Comparison of ENCODE assay signal across 8 mouse cellular contexts in the genomic region with DNA sequence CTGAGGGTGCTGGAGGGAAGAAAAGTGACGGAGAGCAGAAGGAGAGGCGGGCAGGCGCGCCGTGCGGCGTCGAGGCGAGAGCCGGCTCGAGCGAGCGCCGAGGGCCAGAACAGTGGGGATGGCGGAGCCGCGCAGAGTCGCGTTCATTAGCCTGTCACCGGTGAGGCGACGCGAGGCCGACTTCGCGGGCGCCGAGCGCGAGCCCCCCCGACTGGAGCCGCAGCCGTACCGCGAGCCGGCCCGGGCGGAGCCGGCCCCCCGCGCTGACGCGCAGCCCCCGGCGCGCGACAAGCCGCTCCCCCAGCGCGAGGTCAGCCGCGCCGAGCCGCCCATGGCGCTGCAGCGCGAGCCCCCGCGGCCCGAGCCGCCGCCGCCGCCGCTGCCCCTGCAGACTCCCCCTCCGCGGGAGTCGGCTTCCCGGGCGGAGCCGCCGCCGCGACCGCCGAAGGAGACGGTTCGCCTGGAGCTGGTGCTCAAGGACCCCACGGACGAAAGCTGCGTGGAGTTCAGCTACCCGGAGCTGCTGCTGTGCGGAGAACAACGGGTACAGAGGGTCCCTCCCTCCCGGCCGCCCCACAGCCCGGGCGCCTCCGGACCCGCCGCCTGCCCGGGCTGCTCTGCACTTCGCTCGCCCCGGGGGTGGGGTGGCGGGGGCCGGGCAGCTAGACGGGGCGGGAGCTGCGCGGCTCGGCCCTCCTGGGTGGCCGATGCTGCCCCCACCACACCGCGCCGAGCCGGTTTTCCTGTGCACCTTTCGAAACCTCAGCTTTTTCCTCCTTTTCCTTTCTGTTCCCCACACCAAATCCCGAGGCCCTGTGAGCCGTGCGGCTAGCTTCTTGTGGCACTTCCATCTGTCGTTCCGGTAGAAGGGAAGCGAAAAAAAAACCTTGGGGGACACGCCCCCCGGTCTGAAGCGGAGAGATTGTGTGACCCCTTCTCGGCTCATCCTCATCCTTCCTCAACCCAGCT. TPM values are rescaled to one million over a fixed set of nuclear protein-coding genes. Genes with fewer than 3 reads are reported as not detected.
DNase-seq lines count a peak whose midpoint lies in the region; ATAC-seq lines count a peak whose summit lies in the region.

No protein-coding gene starts in this region.

- DNase-seq in adipocyte (ENCODE audit: low spot score), result peak; percentile 53
- peak; percentile 36 to 49 for DNase-seq in gastrocnemius, adult 8-10 months (ENCODE audit: low spot score in 2 of 2)
- peak; percentile 36 to 46 for DNase-seq in left cerebral cortex, adult 8-10 months (ENCODE audit: low spot score in 2 of 2)
- peak; percentile 63 to 75 for DNase-seq in right cerebral cortex, postnatal 10 days (ENCODE audit: low spot score in 2 of 2)
- peak; percentile 44 for DNase-seq in urinary bladder, postnatal 14 days (ENCODE audit: low spot score)

- peak; percentile 34 for ATAC-seq in common myeloid progenitor, adult 5-6 weeks (replicated peaks; ENCODE audit: low read depth, poor library complexity, severe bottlenecking)
- peak; percentile 39 for ATAC-seq in inflammation-experienced regulatory T-cells, adult 6 months
- peak; percentile 16 for ATAC-seq in megakaryocyte, adult 5-6 weeks (ENCODE audit: poor library complexity, severe bottlenecking)

RNA-seq across cellular contexts. Expression of gene Ubn2, which starts 0.6 kb away (rescaled TPM):
- 19.7 and 28.8 TPM in 2 replicates for total RNA-seq in common myeloid progenitor, adult 5-6 weeks (2017)
- total RNA-seq in gastrocnemius, adult 8-10 months (2022), result 10 to 100 TPM; 19.7 to 25.3 (median 22.7) TPM
- polyA plus RNA-seq in inflammation-experienced regulatory T-cells, adult 6 months (2017; shearing (Covaris generic)), result 10 to 100 TPM; 15.1 to 28.9 (median 23.5) TPM
- 10 to 100 TPM; 52.8 to 66.8 (median 59.6) TPM for total RNA-seq in left cerebral cortex, adult 8-10 months (2022)
- total RNA-seq in megakaryocyte, adult 5-6 weeks (2015), result 28.5 and 28.9 TPM in 2 replicates
- 10.7 and 13.7 TPM in 2 replicates for total RNA-seq in megakaryocyte, adult 5-6 weeks (2017)

RNA-seq across cellular contexts. Expression of gene Ttc26, which starts 53.1 kb away (rescaled TPM):
- total RNA-seq in common myeloid progenitor, adult 5-6 weeks (2017), result 2.1 and 3.2 TPM in 2 replicates
- total RNA-seq in gastrocnemius, adult 8-10 months (2022), result 1 to 10 TPM in 2 of 4 experiments, under 1 TPM in 2; 0.48 to 2.7 (median 1.4) TPM
- under 1 TPM in 1 of 3 experiments, not detected in 2; 0.14 TPM for polyA plus RNA-seq in inflammation-experienced regulatory T-cells, adult 6 months (2017; shearing (Covaris generic))
- 10 to 100 TPM in 1 of 4 experiments, 1 to 10 TPM in 3; 8.1 to 11.8 (median 8.9) TPM for total RNA-seq in left cerebral cortex, adult 8-10 months (2022)
- total RNA-seq in megakaryocyte, adult 5-6 weeks (2015), result 0.11 TPM in 1 of 2 replicates, not detected in the other
- total RNA-seq in megakaryocyte, adult 5-6 weeks (2017), result 0.04 and 0.08 TPM in 2 replicates

Comparison
In these comparisons a context has a peak if more than half of its experiments do, and no peak if none do; other contexts are left out.
1. Peak in every context shown above with its lines: DNase-seq and ATAC-seq.